Mouse (Mus musculus) lung, adult 2 months (tissue): ENCODE measurements around the gene Efcab2. TPM values are rescaled to one million over a fixed set of nuclear protein-coding genes. Genes with fewer than 3 reads are reported as not detected.

Source experiments
- DNase-seq: peaks from one replicate; pipeline ENCODE4 v3.0.0; 2022
- H3K4me1 ChIP-seq: fragments of 200-500 bp; 2 replicates; pipeline ENCODE4 v1.6.1; 2011; ENCODE audit warnings: low read length; ENCODE audit not compliant: control insufficient read depth, insufficient read depth
- H3K4me3 ChIP-seq: fragments of 200-500 bp; replicated peaks from 2 replicates; pipeline ENCODE3; 2011; ENCODE audit warnings: low read depth, mild to moderate bottlenecking, control low read depth, low read length; ENCODE audit errors: extremely low read depth
- CTCF ChIP-seq: fragments of 200-500 bp; IDR thresholded peaks from 2 replicates; pipeline ENCODE4 v1.5.1; 2011; ENCODE audit warnings: mild to moderate bottlenecking, low read length, control low read depth; ENCODE audit not compliant: insufficient read depth
- POLR2A ChIP-seq: fragments of 200-500 bp; IDR thresholded peaks from 2 replicates; pipeline ENCODE4 v1.6.1; 2011; ENCODE audit warnings: low read depth, mild to moderate bottlenecking, control low read depth, low read length, borderline replicate concordance; ENCODE audit errors: extremely low read depth
- WGBS: fragments of 180-500 bp; shearing (Covaris S2); methylation state at CpG from one replicate; pipeline ENCODE4 v1.1.7; 2018; 5-methylcytosine and 5-hydroxymethylcytosine counted together
- polyA plus RNA-seq: library from polyadenylated mRNA; depleted of rRNA; stranded (reverse); fragments of >200 nt; gene quantifications from 2 replicates; pipeline ENCODE4 v1.2.3, GENCODE M21; 2012

Gene Efcab2
- polyA plus RNA-seq, 1 experiment = 0.82 TPM

DNA sequence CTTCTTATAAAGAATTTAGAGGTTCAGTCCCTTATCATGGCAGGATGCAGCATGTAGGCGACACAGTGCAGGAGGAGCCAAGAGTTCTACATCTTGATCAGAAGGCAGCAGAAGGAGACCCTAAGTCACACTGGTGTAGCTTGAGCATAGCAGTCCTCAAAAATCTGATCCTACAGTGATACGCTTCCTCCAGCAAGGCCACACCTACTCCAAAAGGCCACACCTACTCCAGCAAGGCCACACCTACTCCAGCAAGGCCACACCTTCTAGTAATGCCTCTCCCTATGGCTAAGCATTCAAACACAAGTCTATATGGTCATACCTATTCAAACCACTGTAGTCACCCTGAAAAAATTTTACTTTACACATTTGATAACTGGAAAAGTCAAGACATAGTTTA is 29.8 kb upstream of the Efcab2 start:
- no peak overlapping the region for H3K4me3 ChIP-seq
- WGBS = 91% methylated on average over 2 of the region's 2 CpGs
- no peak for DNase-seq
- no peaks in the 10 kb centered on the region for H3K4me1 ChIP-seq
- TF ChIP-seq CTCF (no peak), POLR2A (no peak)

DNA sequence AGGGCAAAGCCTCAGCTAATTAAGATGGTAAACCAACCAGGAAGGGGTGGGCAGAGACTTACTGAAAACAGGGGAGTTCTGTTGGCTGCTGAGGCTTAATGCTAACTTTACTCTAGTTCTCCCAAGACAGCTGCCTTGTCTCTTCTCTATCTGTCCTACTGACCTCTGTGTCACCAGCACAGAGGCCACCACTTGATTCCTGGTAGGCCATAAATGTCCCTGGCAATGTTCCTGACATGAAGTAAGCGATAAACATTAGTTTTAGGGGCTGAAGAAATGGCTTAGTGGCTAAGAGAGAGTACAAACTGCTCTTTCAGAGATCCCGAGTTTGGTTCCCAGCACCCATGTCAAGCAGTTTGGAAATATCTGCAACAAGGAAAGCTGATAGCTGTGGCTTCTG is 29.0 kb upstream of the Efcab2 start:
- WGBS = 62% methylated on average over 2 of the region's 2 CpGs

GRCm38 (mm10) chr1:178378115-178378514 is 27.8 kb upstream of the Efcab2 start:
- WGBS = 76% methylated on average over 3 of the region's 3 CpGs
- no peaks in the 10 kb centered on the region for H3K4me1 ChIP-seq
- no peak for DNase-seq
- TF ChIP-seq CTCF (no peak), POLR2A (no peak)
- H3K4me3 ChIP-seq = no peak overlapping the region

More for the DNA sequence above, 29.0 kb upstream of the Efcab2 start:
- Histone ChIP-seq H3K4me3 (no peak overlapping the region), H3K4me1 (no peaks in the 10 kb centered on the region)
- TF ChIP-seq CTCF = no peak
- TF ChIP-seq POLR2A = no peak
- DNase-seq = no peak

GRCm38 (mm10) chr1:178379224-178379623 is 26.7 kb upstream of the Efcab2 start:
- no peak overlapping the region for H3K4me3 ChIP-seq
- DNase-seq = no peak
- TF ChIP-seq CTCF (no peak), POLR2A (no peak)
- H3K4me1 ChIP-seq = no peaks in the 10 kb centered on the region
- 88% methylated on average over 1 of the region's 1 CpGs for WGBS

DNA sequence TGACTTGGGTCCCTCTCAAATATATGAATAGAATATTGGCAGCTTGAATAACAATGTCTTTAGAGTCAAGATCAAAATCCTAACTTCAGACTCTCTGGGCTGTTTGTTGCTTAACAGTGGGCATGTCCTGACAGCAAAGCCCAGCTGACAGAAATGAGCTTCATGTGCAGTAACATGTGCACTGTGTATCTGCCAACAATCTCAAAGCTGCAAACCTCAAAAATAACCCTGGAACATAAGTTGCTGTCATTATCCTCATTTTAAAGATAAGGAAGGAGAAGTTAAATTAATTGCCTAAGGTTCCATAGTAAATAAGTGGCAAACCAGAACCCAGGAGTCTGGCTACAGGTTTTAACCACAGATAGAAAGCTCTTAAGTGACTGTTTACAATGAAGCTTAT is 23.7 kb upstream of the Efcab2 start:
- TF ChIP-seq CTCF (no peak), POLR2A (no peak)
- H3K4me1 ChIP-seq = no peaks in the 10 kb centered on the region
- DNase-seq = no peak
- H3K4me3 ChIP-seq = no peak overlapping the region

DNA sequence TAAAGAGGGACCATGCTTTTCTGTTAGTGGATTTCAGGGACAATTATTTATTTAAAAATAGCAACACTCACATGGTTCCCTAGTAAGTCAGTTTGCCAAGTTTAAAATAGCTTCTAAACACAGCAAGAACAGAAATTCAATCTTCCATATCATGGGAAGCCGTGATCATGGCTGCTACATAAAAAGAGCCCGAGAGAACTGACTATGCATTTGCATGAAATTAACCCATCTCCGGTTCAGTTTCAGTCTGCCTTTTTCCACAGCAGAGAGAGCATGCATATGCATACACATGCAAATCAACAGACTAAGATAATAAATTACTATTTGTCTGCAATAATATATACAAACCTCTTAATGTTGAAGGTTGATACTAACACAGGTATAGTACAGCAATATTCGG is 17.1 kb upstream of the Efcab2 start:
- DNase-seq = no peak
- no peak for TF ChIP-seq POLR2A
- no peak for TF ChIP-seq CTCF
- no peaks in the 10 kb centered on the region for H3K4me1 ChIP-seq
- 75% methylated on average over 4 of the region's 4 CpGs for WGBS
- no peak overlapping the region for H3K4me3 ChIP-seq

- WGBS = 65% methylated on average over 2 of the region's 2 CpGs
- DNase-seq = no peak
- TF ChIP-seq CTCF (no peak), POLR2A (no peak)
Observed at GRCm38 (mm10) chr1:178389401-178389800, 16.5 kb upstream of the Efcab2 start.

DNA sequence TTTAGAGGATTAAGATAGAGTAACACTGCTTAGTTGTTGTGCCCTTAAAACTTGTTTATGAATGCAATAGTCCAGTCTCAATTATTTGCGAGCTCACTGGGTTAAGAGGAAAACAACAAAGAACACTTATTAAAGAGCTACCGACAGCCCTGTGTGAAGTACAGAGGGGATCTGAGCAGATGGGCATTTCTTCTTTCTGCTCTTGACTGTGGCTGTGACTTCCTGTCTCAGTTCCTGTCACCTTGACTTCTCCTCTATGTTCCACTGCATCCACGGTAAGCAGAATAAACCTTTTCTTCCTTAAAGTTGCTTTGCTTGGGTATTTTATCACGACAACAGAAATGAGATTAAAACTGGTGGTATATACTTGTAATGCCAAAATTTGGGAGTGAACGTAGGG is 12.9 kb upstream of the Efcab2 start:
- Histone ChIP-seq H3K4me1 (no peaks in the 10 kb centered on the region; the same call in 1 of the 2 replicates), H3K4me3 (no peak overlapping the region)
- WGBS = 61% methylated on average over 5 of the region's 5 CpGs
- no peak for DNase-seq
- no peak for TF ChIP-seq POLR2A
- TF ChIP-seq CTCF = no peak

More at GRCm38 (mm10) chr1:178389401-178389800, 16.5 kb upstream of the Efcab2 start:
- H3K4me1 ChIP-seq = no peaks in the 10 kb centered on the region
- no peak overlapping the region for H3K4me3 ChIP-seq

DNA sequence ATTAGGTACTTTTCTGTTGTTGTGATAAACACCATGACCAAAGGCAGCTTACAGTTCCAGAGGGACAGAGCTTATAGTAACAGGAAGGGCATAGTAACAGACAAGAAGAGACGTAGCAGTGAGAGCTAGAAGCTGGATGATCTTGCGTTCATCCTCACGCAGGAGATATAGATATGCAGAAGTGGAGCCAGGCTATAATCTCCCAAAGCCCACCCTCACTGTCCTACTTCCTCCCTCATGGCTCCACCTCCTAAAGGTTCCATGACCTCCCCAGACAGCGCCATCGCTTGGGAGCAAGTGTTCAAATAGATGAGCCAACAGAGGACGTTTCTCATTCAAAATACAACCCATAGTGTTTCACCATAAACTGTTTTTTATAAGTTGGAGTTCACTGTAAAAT is 10.8 kb upstream of the Efcab2 start:
- no peak for DNase-seq
- no peaks in the 10 kb centered on the region; the same call in 1 of the 2 replicates for H3K4me1 ChIP-seq
- WGBS = 78% methylated on average over 6 of the region's 6 CpGs
- TF ChIP-seq POLR2A (no peak), CTCF (no peak)
- H3K4me3 ChIP-seq = no peak overlapping the region

GRCm38 (mm10) chr1:178396383-178396782 is 9.5 kb upstream of the Efcab2 start:
- Histone ChIP-seq H3K4me3 (no peak overlapping the region), H3K4me1 (no peaks in the 10 kb centered on the region; the same call in 1 of the 2 replicates)
- WGBS = 55% methylated on average over 4 of the region's 4 CpGs
- TF ChIP-seq POLR2A = no peak
- no peak for TF ChIP-seq CTCF
- peak; percentile 33 for DNase-seq

GRCm38 (mm10) chr1:178399879-178400278 is 6.0 kb upstream of the Efcab2 start:
- TF ChIP-seq CTCF (no peak), POLR2A (no peak)
- Histone ChIP-seq H3K4me1 (no peaks in the 10 kb centered on the region; the same call in 1 of the 2 replicates), H3K4me3 (no peak overlapping the region)
- WGBS = 89% methylated on average over 6 of the region's 6 CpGs
- no peak for DNase-seq
